Mouse (Mus musculus) kidney, adult 9 months (tissue): Measurements from ENCODE around the gene Hist1h2af.

Experiments used
- DNase-seq: peaks from one replicate; pipeline ENCODE4 v3.0.0; 2022

Gene Hist1h2af

GRCm38 (mm10) chr13:23533560-23534367, at the start of gene Hist1h2af:
TSS of gene Hist1h2af (plus strand) at chr13:23533906.
- DNase-seq = peak; percentile 66

DNA sequence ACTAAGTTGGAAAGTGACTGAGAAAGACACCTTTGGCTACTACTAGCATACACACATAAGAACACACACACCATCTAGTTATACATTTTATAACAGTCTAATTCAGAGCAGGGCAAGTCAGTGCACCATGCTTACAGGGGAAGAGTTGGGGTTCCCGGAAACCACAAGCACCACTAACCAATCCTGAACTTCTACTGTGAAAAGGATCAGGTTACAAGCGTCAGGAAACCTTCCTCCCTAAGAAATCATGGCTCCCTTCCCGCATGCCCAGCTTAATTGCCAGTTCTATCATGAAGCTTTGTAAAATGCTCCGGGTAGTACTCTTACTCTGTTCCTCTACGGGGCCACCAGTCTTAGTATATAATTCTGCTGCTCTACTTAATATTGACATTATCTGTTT, 48.4 kb upstream of the Hist1h2af start:
- no peak for DNase-seq

DNA sequence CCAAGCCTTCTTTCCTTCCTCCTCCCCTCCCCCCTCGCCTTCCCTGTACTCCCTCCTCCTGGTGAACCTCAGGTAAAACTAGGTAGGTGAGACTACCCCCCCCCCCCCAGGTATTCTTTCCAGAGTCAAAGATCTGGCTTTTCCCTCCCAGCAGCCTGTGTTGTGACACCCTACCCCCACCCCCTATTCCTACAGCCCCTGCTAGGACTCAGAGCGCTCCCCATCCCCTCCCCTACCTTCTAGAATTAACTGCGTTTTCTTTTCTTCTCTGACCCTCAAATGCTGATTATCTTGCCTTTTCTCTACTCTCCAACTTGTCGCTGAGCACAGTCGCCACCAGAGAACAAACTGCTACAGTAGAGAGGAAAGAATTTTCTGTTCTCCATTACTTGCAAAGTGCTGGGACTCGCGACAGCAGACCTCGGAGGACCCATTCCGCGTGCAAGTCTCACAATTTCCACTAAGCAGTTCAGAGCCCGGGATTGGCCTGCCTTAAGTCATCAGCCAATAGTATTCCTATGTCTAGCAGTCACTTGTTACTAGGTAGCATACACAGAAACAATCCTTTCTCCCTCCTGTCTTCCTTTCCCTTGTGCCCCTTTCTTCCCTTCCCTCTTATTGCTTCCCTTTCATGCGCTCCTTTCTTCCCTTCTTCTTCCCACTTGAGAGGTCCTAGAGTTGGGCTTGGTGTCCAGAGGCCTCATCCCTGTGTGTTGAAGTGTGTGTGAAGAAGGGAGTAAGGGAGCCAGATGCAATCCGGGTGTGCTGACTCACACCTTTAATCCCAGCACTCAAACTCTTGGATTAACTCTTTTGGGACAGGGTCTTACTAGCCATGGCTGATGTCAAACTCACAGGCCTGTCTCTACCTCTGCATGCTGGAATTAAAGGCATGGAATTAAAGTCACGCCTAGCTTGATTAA, 45.0 kb upstream of the Hist1h2af start, which contains the start of gene Btn2a2:
TSS of gene Btn2a2 (minus strand) at position 458 of the 923 bp plus-strand sequence.
- peak; percentile 53 for DNase-seq

- DNase-seq = no peak
These were observed 42.8 kb upstream of the Hist1h2af start for GRCm38 (mm10) chr13:23490863-23491262.

- DNase-seq = no peak
These were observed 42.4 kb upstream of the Hist1h2af start for GRCm38 (mm10) chr13:23491263-23491662.

- no peak for DNase-seq
These were observed 41.7 kb upstream of the Hist1h2af start for GRCm38 (mm10) chr13:23491990-23492389.

DNA sequence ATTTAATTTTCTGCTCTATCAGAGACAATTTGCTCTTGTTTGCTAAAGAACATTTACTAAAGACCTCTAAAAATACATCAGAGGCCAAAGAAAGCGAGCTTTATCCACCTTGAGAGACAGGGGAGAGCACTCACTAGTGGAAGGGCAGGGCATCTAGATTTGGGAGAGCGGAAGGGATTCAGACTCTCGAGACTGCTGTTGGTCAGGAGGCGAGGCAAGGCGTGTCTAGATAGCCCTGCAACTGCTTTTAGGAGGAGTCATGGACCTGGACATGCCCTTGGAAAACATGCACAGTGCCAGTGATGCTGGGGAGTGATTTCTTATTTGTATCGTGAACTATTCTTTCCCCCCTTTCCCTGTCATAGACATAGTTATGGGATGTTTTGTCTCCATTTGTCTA, 38.2 kb upstream of the Hist1h2af start:
- no peak for DNase-seq

DNA sequence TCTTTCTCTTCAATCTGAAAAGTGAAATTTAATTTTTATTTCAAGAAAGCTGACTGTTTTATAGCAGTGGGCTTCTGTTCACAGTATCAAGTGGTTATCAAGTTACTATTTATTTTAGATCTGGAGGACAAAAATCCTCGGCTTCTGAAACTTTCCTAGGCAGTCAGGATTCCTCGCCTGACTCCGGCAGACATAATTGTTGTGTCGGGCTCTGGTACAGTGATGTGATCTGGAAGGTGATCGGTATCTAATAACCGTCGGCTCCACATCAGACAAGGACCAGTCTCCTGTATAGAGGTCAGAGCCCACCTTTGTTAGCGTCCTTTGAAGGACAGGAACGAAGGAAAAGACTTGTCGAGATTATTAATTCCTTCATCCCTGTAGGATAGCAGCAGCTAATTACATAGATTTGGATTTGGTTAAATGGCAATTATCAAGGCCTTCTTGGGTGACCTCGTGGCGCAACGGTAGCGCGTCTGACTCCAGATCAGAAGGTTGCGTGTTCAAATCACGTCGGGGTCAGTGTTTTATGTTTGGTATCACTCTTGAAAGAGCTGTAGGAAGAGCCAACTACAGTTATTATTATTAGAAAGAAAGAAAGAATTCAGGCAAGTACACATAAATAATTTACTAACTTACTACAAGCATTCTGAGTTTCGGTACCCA, 35.9 kb upstream of the Hist1h2af start:
- DNase-seq = no peak

DNA sequence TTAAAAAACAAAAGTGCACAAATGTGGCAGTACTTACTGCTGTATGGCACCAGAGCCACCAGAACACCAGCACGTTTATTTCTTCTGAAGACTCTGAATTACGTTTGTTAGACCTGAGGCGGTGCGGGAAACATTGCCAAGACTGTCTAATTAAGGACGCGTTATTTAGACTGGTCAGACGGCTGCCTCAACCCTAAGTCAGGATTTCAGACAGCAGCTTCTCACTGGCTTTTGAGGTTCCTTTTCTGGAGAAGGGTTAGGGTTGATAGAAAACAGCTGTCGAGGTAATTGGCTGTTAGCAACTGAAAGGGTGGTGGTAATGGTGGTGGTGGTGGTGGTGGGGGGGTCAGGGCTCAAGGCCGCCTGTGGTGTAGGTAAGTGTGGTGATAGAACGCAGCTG, 35.1 kb upstream of the Hist1h2af start:
- no peak for DNase-seq

DNA sequence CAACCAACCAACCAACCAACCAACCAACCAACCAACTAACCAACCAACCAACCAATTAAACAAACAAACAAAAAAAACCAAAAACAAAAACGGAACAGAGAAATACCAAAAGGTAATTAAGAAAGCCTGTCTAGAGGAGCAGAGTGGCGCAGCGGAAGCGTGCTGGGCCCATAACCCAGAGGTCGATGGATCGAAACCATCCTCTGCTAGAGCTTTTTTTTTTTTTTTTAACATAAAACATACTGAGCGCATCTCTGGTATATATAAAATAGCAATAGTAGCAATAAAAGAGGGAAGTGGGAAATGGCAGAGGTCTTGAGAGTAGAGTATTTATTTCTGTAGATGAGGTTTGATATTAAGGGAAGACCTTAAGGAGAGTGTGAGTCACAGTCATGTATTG, 33.8 kb upstream of the Hist1h2af start:
- DNase-seq = no peak

DNA sequence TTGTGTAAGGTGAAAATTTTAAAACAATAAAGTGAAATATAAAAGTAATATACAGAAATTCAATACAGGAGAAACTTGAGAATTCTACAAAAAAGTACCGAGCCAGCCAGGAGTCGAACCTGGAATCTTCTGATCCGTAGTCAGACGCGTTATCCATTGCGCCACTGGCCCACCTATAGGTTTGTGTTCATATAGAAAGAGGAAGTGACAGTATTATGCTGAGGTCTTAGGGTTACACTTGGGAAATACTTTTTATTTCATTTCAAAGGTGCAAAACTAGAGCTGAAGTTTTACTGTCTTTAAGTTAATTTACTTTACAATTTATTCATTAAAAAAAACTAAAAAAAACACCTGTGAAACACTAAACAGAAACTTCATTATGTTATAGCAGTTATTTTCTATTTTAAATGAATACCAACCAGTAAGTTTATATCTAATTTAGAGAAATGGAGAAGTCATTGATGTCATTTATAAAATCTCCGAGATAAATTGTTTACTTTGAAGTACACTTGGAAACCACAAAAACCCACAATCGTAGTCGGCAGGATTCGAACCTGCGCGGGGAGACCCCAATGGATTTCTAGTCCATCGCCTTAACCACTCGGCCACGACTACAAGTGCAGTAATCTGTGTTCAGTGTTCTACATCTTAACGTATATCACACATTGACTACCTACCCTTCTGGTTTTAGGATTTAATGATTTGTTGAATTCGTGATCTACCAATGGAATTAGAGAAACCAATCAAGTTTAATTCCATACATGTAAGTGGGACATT, 33.1 kb upstream of the Hist1h2af start:
- DNase-seq = no peak

- DNase-seq = no peak
These were observed 32.2 kb upstream of the Hist1h2af start for GRCm38 (mm10) chr13:23501511-23501910.

- no peak for DNase-seq
These were observed 31.6 kb upstream of the Hist1h2af start for GRCm38 (mm10) chr13:23502031-23502567.

- no peak for DNase-seq
These were observed 30.8 kb upstream of the Hist1h2af start for GRCm38 (mm10) chr13:23502916-23503315.

GRCm38 (mm10) chr13:23503797-23504196, 29.9 kb upstream of the Hist1h2af start:
- peak; percentile 33 for DNase-seq

DNA sequence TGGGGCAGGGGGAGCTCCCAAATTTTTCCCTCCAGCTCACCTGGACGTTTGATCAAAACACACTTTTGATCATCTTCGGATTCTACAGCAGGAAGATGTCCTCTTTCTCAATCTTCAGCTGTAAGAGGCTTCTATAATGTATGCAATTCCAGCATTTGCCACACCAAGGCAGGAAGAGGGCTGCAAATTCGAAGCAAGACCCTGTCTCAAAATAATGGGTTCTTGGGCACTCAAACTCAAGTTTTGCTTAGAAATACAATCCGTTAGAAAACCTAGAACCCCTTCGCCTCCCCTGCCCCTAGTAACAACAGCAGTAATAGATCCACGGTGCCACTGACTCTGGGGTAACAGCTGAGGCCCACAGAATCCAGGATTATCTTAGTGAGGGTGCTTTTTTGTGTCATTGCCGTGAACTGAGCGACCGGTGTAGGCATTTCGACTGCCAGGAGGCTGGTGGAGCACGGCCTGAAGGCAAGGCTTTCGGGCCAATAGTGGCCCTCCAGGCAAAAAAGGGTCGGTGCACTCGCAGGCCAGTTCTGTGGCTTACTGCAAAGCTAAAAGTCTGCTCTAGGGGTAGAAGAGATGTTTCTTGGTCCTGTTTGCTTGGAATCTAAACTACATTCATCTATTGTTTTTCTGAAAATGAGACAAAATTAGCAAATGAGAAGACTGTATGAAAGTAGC, 27.9 kb upstream of the Hist1h2af start:
- no peak for DNase-seq

DNA sequence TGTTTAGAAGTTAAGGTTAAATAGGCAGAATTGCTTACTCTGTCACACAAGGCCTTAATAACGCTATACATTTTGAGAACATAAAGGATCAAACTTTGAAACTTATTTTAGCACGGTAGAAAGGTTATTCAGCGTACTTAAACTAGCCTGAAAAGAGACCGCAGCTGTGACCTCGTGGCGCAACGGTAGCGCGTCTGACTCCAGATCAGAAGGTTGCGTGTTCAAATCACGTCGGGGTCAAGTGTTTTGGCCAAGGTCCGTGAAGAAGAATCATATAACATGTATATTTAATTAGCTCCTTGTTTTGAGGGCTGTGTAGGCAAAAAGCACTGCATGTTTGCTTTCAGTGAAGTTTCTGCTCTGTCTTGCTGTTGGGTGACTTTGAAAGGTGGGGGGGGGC, 27.4 kb upstream of the Hist1h2af start:
- DNase-seq = no peak

- DNase-seq = no peak
These were observed 26.7 kb upstream of the Hist1h2af start for GRCm38 (mm10) chr13:23506819-23507515.

DNA sequence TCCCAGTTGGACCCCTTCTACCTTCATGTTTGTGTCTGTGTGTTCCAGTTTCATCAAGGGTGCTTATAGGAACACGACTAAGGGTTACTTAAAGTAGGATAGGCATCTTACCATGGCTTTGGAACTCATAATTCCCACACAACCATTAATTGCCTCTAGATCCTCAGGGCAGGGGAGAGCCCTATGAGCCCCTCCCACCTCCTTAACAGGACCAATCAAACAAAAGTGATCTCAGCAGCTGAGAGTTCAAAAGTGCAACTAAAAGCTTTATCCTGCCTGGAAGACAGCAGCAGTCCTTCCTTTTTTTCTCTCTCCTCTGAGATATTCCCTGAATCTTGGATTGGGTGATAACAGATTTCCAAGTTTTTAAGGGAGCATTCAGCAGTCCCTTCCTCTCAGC, 23.6 kb upstream of the Hist1h2af start:
- DNase-seq = no peak

GRCm38 (mm10) chr13:23513517-23513916, 20.2 kb upstream of the Hist1h2af start:
- DNase-seq = no peak

DNA sequence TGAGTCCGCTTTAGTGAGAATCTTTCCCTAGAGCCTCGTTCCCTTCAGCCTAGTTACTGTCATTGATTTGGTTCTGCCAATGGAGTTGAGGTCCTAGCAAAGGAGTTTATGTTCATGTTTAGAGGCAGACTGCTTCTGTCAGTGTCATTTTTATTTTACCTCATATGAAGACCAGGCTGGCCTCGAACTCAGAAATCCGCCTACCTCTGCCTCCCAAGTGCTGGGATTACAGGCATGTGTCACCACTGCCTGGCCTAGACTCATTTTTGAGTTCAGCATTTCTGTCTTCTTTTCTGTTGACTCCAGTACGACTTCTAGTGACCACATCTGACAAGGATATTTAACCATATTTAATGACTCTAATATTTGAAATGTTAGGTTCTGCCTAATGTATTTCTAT, 18.4 kb upstream of the Hist1h2af start:
- no peak for DNase-seq
